Mouse (Mus musculus) stomach, embryonic 16.5 days (tissue): Measurements from ENCODE around the gene Pdik1l. TPM values are rescaled to one million over a fixed set of nuclear protein-coding genes. Genes with fewer than 3 reads are reported as not detected.

Experiments used
- ATAC-seq: fragments of 200-750 bp; cut with Nextera tagmentation; 2 replicates; pipeline ENCODE4 v1.8.0; 2017; ENCODE audit warnings: moderate number of reproducible peaks, moderate TSS enrichment; ENCODE audit not compliant: insufficient read depth, low FRiP score
- H3K27ac ChIP-seq: fragments of 300-500 bp; sonication (generic); 2 replicates; pipeline ENCODE4 v1.5.1; 2014; ENCODE audit warnings: low read length
- H3K27me3 ChIP-seq: fragments of 300-500 bp; sonication (generic); 2 replicates; pipeline ENCODE4 v1.6.1; 2014; ENCODE audit warnings: low read length, control low read depth, mixed read lengths; ENCODE audit not compliant: control insufficient read depth, insufficient read depth
- H3K36me3 ChIP-seq: fragments of 300-500 bp; sonication (generic); 2 replicates; pipeline ENCODE4 v1.6.1; 2014; ENCODE audit warnings: low read length; ENCODE audit not compliant: control insufficient read depth, insufficient read depth
- H3K4me1 ChIP-seq: fragments of 300-500 bp; sonication (generic); 2 replicates; pipeline ENCODE4 v1.6.1; 2014; ENCODE audit warnings: low read length, control low read depth, mixed read lengths; ENCODE audit not compliant: control insufficient read depth, insufficient read depth
- H3K4me2 ChIP-seq: fragments of 300-500 bp; sonication (generic); 2 replicates; pipeline ENCODE4 v1.6.1; 2014; ENCODE audit warnings: low read depth, low read length, mixed read lengths
- H3K4me3 ChIP-seq: fragments of 300-500 bp; sonication (generic); replicated peaks from 2 replicates; pipeline ENCODE4 v1.5.1; 2014; ENCODE audit warnings: mild to moderate bottlenecking, low read length
- H3K9ac ChIP-seq: fragments of 300-500 bp; sonication (generic); 2 replicates; pipeline ENCODE4 v1.6.1; 2014; ENCODE audit warnings: low read length
- H3K9me3 ChIP-seq: fragments of 300-500 bp; sonication (generic); replicated peaks from 2 replicates; pipeline ENCODE4 v1.6.1; 2016; ENCODE audit warnings: low read length, control low read depth; ENCODE audit not compliant: control insufficient read depth
- WGBS: fragments of 180-500 bp; shearing (Covaris S2); extraction: QIAGEN DNeasy Blood & Tissue Kit; methylation state at CpG from one replicate; pipeline ENCODE4 v1.1.7; 2014; 5-methylcytosine and 5-hydroxymethylcytosine counted together
- polyA plus RNA-seq: library from polyadenylated mRNA; unstranded; fragments of >200 nt; fragmentation: Nextera tagmentation; extraction: Ambion mirVana; gene quantifications from 2 replicates; pipeline ENCODE4 v1.2.1, GENCODE M21; 2015

Pdik1l gene
- polyA plus RNA-seq, 1 experiment from 2014 or later: 17.7 TPM

- H3K27ac ChIP-seq: no peak overlapping the region
- H3K4me3 ChIP-seq: peak overlapping the region; percentile 55
- peak overlapping the region; percentile 71 for H3K9ac ChIP-seq
- H3K4me1 ChIP-seq: peaks cover 30% of the 10 kb centered on the region
- no peaks in the 10 kb centered on the region for H3K9me3 ChIP-seq
- 1% methylated on average over 91 of the region's 91 CpGs for WGBS
- ATAC-seq: no peak
- H3K4me2 ChIP-seq: peak overlapping the region; percentile 99
- no peaks in the 10 kb centered on the region for H3K36me3 ChIP-seq
- H3K27me3 ChIP-seq: peaks cover 62% of the 10 kb centered on the region
Measured at GRCm38 (mm10) chr4:134251241-134252130, 36.2 kb downstream of the Pdik1l start.

DNA sequence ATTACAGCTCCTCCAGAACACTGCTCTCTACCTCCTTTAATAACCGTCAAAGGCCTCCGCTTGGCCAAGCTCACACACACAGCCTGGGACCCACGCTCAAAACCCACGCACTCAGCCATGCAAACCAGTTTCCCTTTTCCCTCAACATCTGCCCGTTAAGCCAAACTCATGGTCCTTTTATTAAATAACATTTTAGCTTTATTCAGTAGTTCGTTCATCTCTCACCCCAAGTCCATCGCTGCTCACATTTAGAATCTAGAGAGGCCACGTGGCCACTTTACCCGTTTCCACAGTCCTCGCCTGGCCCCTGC lies 36.8 kb downstream of the Pdik1l start:
- WGBS: 24% methylated on average over 10 of the region's 10 CpGs
- peaks cover 27% of the 10 kb centered on the region for H3K4me1 ChIP-seq

GRCm38 (mm10) chr4:134250116-134250929 lies 37.4 kb downstream of the Pdik1l start:
- WGBS: 21% methylated on average over 27 of the region's 27 CpGs
- no peaks in the 10 kb centered on the region for H3K9me3 ChIP-seq
- H3K27ac ChIP-seq: no peak overlapping the region
- peak overlapping the region; percentile 55 for H3K4me3 ChIP-seq
- peak overlapping the region; percentile 62 for H3K9ac ChIP-seq
- H3K4me1 ChIP-seq: peaks cover 30% of the 10 kb centered on the region
- no peak for ATAC-seq
- no peaks in the 10 kb centered on the region for H3K36me3 ChIP-seq
- H3K27me3 ChIP-seq: peaks cover 67% of the 10 kb centered on the region
- peak overlapping the region; percentile 99 for H3K4me2 ChIP-seq

More for the DNA sequence above, 36.8 kb downstream of the Pdik1l start:
- Histone ChIP-seq H3K4me3 (peak overlapping the region; percentile 55), H3K9me3 (no peaks in the 10 kb centered on the region), H3K9ac (peak overlapping the region; percentile 71), H3K27ac (no peak overlapping the region), H3K27me3 (peaks cover 67% of the 10 kb centered on the region), H3K36me3 (no peaks in the 10 kb centered on the region), H3K4me2 (peak overlapping the region; percentile 99)
- ATAC-seq: no peak

DNA sequence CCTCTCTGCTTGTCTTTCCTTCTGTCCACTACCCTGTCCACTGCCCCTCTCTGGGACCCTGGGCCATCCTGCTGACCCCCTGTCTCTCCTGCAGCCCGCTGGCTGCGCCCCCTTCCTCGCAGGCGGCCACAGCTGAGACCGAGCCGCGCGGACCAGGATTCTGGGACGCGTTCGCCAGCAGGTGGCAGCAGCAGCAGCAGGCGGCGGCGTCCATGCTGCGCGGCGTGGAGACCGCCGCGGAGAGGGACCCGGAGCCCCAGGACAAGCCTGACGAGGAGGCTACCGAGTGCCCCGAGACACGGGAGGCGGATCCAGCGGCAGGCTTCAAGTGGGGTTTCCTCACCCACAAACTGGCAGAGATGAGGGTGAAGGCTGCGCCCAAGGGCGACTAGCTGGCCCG lies 38.0 kb downstream of the Pdik1l start:
- WGBS: 2% methylated on average over 30 of the region's 30 CpGs
- Histone ChIP-seq H3K4me1 (peaks cover 33% of the 10 kb centered on the region), H3K9me3 (no peaks in the 10 kb centered on the region), H3K27me3 (peaks cover 67% of the 10 kb centered on the region), H3K36me3 (no peaks in the 10 kb centered on the region), H3K9ac (peak overlapping the region; percentile 62), H3K4me3 (peak overlapping the region; percentile 44), H3K4me2 (peak overlapping the region; percentile 85), H3K27ac (no peak overlapping the region)
- ATAC-seq: peak; percentile 45; the same call in 1 of the 2 replicates

- ATAC-seq: no peak
- H3K4me3 ChIP-seq: peak within 1 kb of the TSS; percentile 87
- no peaks in the 10 kb centered on the region for H3K36me3 ChIP-seq
- H3K27me3 ChIP-seq: peaks cover 51% of the 10 kb centered on the region
- H3K9ac ChIP-seq: peak within 1 kb of the TSS; percentile 86
- H3K9me3 ChIP-seq: no peaks in the 10 kb centered on the region
- H3K4me2 ChIP-seq: peak within 1 kb of the TSS; percentile 95
- no peak within 1 kb of the TSS for H3K27ac ChIP-seq
- H3K4me1 ChIP-seq: peaks cover 27% of the 10 kb centered on the region
- 72% methylated on average over 7 of the region's 7 CpGs for WGBS
Measured at GRCm38 (mm10) chr4:134246719-134247258, 40.9 kb downstream of the Pdik1l start, which contains the start of gene Gm30191. Gene Gm30191 (plus strand): TSS chr4:134246935.

DNA sequence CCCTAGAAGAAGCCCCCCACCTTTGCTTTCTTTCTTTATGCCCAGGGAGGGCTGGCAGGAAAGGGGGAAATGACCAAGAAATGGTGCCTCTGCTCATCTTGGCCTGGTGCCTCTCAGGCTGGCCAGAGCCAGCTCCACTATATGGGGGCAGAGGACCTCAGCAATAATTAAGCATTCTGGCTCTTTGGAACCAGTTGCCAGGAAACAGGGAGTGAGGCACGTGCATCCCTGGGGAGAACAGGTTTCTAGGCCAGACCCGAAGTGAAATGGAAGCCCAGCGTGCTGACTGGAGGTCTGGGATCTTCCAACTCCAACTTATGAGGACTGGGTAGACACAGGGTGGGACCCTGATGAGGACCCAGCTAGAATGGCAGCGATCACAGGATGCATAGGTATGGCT lies 41.4 kb downstream of the Pdik1l start:
- Histone ChIP-seq H3K4me1 (peaks cover 22% of the 10 kb centered on the region), H3K9ac (no peak overlapping the region), H3K36me3 (no peaks in the 10 kb centered on the region), H3K4me2 (no peak overlapping the region), H3K27me3 (peaks cover 45% of the 10 kb centered on the region), H3K27ac (no peak overlapping the region), H3K9me3 (no peaks in the 10 kb centered on the region), H3K4me3 (no peak overlapping the region)
- ATAC-seq: no peak
- 58% methylated on average over 4 of the region's 4 CpGs for WGBS

GRCm38 (mm10) chr4:134245148-134245843 lies 42.4 kb downstream of the Pdik1l start, which contains the start of gene Zfp593:
Gene Zfp593 (minus strand): TSS chr4:134245592.
- Histone ChIP-seq H3K9me3 (no peaks in the 10 kb centered on the region), H3K27ac (no peak within 1 kb of the TSS), H3K36me3 (no peaks in the 10 kb centered on the region), H3K27me3 (peaks cover 36% of the 10 kb centered on the region), H3K9ac (peak within 1 kb of the TSS; percentile 86), H3K4me3 (peak within 1 kb of the TSS; percentile 87), H3K4me1 (peaks cover 17% of the 10 kb centered on the region), H3K4me2 (peak within 1 kb of the TSS; percentile 95)
- ATAC-seq: peak; percentile 82
- WGBS: under 1% methylated on average over 60 of the region's 60 CpGs

GRCm38 (mm10) chr4:134243516-134244250 lies 44.0 kb downstream of the Pdik1l start, which contains the start of gene E130218I03Rik:
Gene E130218I03Rik (plus strand): TSS chr4:134243662.
- peaks cover 22% of the 10 kb centered on the region for H3K27me3 ChIP-seq
- H3K36me3 ChIP-seq: no peaks in the 10 kb centered on the region
- H3K9ac ChIP-seq: peak within 1 kb of the TSS; percentile 86
- H3K4me1 ChIP-seq: peaks cover 16% of the 10 kb centered on the region
- H3K27ac ChIP-seq: no peak within 1 kb of the TSS
- peak within 1 kb of the TSS; percentile 95 for H3K4me2 ChIP-seq
- 91% methylated on average over 17 of the region's 17 CpGs for WGBS
- no peaks in the 10 kb centered on the region for H3K9me3 ChIP-seq
- no peak for ATAC-seq
- peak within 1 kb of the TSS; percentile 87 for H3K4me3 ChIP-seq
